Mouse (Mus musculus) midbrain, postnatal 0 days (tissue): ENCODE data around the gene Rps6ka4. TPM values are rescaled to one million over a fixed set of nuclear protein-coding genes. Genes with fewer than 3 reads are reported as not detected.

Experiments used
- ATAC-seq: fragments of 200-750 bp; cut with Nextera tagmentation; 2 replicates; pipeline ENCODE4 v1.8.0; 2017; ENCODE audit warnings: moderate number of reproducible peaks, mild to moderate bottlenecking, moderate TSS enrichment, moderate library complexity; ENCODE audit not compliant: low FRiP score
- DNase-seq: peaks from one replicate; pipeline ENCODE4 v3.0.0-alpha.2; 2015; ENCODE audit warnings: low spot score
- H3K27ac ChIP-seq: fragments of 300-500 bp; sonication (generic); 2 replicates; pipeline ENCODE4 v1.5.1; 2014; ENCODE audit warnings: low read depth, mild to moderate bottlenecking, low read length, mixed read lengths
- H3K27me3 ChIP-seq: fragments of 300-500 bp; sonication (generic); 2 replicates; pipeline ENCODE4 v1.6.1; 2014; ENCODE audit warnings: low read length, control low read depth, mixed read lengths; ENCODE audit not compliant: insufficient read depth
- H3K36me3 ChIP-seq: fragments of 300-500 bp; sonication (generic); 2 replicates; pipeline ENCODE4 v1.6.1; 2014; ENCODE audit warnings: low read length, control low read depth, mixed read lengths; ENCODE audit not compliant: insufficient read depth
- H3K4me1 ChIP-seq: fragments of 300-500 bp; sonication (generic); 2 replicates; pipeline ENCODE4 v1.6.1; 2014; ENCODE audit warnings: mild to moderate bottlenecking, control low read depth, antibody characterized with exemption, low read length, mixed read lengths; ENCODE audit not compliant: insufficient read depth
- H3K4me2 ChIP-seq: fragments of 300-500 bp; sonication (generic); 2 replicates; pipeline ENCODE4 v1.6.1; 2014; ENCODE audit warnings: low read depth, mild to moderate bottlenecking, low read length, mixed read lengths; ENCODE audit not compliant: poor library complexity, severe bottlenecking
- H3K4me3 ChIP-seq: fragments of 300-500 bp; sonication (generic); 2 replicates; pipeline ENCODE4 v1.5.1; 2014; ENCODE audit warnings: low read depth, mild to moderate bottlenecking, low read length, moderate library complexity
- H3K9ac ChIP-seq: fragments of 300-500 bp; sonication (generic); replicated peaks from 2 replicates; pipeline ENCODE4 v1.6.1; 2014; ENCODE audit warnings: mild to moderate bottlenecking, low read length, moderate library complexity, mixed read lengths; ENCODE audit not compliant: poor library complexity, severe bottlenecking
- H3K9me3 ChIP-seq: fragments of 300-500 bp; sonication (generic); 2 replicates; pipeline ENCODE4 v1.6.1; 2016; ENCODE audit warnings: low read length, control low read depth
- CTCF ChIP-seq: IDR thresholded peaks from 2 replicates; pipeline ENCODE4 v1.5.1; 2016; ENCODE audit warnings: antibody characterized with exemption, mild to moderate bottlenecking
- WGBS: fragments of 180-500 bp; shearing (Covaris S2); extraction: QIAGEN DNeasy Blood & Tissue Kit; methylation state at CpG from one replicate; pipeline ENCODE4 v1.1.7; 2014; 5-methylcytosine and 5-hydroxymethylcytosine counted together
- microRNA-seq: library from miRNA; unstranded; fragments of <30 nt; microRNA quantifications from one replicate; pipeline ENCODE4, GENCODE M21; 2016; ENCODE audit warnings: borderline number of aligned reads
- polyA plus RNA-seq: library from polyadenylated mRNA; unstranded; fragments of >200 nt; fragmentation: Nextera tagmentation; extraction: Ambion mirVana; gene quantifications from 2 replicates; pipeline ENCODE4 v1.2.1, GENCODE M21; 2015
- total RNA-seq: library from RNA; depleted of rRNA; stranded (reverse); fragments of >200 nt; gene quantifications from 2 replicates; pipeline ENCODE4 v1.2.3, GENCODE M21; 2014; rRNA removed

Rps6ka4 gene
- total and polyA plus RNA-seq, 2 experiments from 2014 or later: 18.5 to 31.1 TPM

- ATAC-seq (no peak), DNase-seq (no peak)
- H3K4me2 ChIP-seq: no peak overlapping the region
- H3K9ac ChIP-seq: no peak overlapping the region
- H3K27me3 ChIP-seq: peaks cover 22% of the 10 kb centered on the region
- no peak overlapping the region for H3K4me3 ChIP-seq
- H3K4me1 ChIP-seq: no peaks in the 10 kb centered on the region
- TF ChIP-seq CTCF: no peak
- 86% methylated on average over 3 of the region's 3 CpGs for WGBS
- H3K27ac ChIP-seq: no peak overlapping the region
- no peaks in the 10 kb centered on the region for H3K9me3 ChIP-seq
- H3K36me3 ChIP-seq: no peaks in the 10 kb centered on the region; the same call in 1 of the 2 replicates
Observed at GRCm38 (mm10) chr19:6826601-6827000, 13.8 kb downstream of the Rps6ka4 start.

- H3K9ac ChIP-seq: no peak overlapping the region
- 79% methylated on average over 6 of the region's 6 CpGs for WGBS
- no peak for ATAC-seq
- TF ChIP-seq CTCF: no peak
- no peak overlapping the region for H3K4me2 ChIP-seq
- no peaks in the 10 kb centered on the region for H3K4me1 ChIP-seq
- DNase-seq: no peak
- no peaks in the 10 kb centered on the region for H3K9me3 ChIP-seq
- H3K27ac ChIP-seq: no peak overlapping the region
- no peak overlapping the region for H3K4me3 ChIP-seq
- H3K27me3 ChIP-seq: peaks cover 12% of the 10 kb centered on the region; the same call in 1 of the 2 replicates
- no peaks in the 10 kb centered on the region; the same call in 1 of the 2 replicates for H3K36me3 ChIP-seq
Observed at GRCm38 (mm10) chr19:6825384-6825783, 15.1 kb downstream of the Rps6ka4 start.

- H3K9ac ChIP-seq: no peak overlapping the region
- no peaks in the 10 kb centered on the region for H3K36me3 ChIP-seq
- H3K4me1 ChIP-seq: no peaks in the 10 kb centered on the region
- no peaks in the 10 kb centered on the region for H3K27me3 ChIP-seq
- no peak overlapping the region for H3K4me3 ChIP-seq
- ATAC-seq: no peak
- 88% methylated on average over 13 of the region's 13 CpGs for WGBS
- DNase-seq: no peak
- no peak overlapping the region for H3K27ac ChIP-seq
- H3K4me2 ChIP-seq: no peak overlapping the region
- H3K9me3 ChIP-seq: no peaks in the 10 kb centered on the region
- no peak for TF ChIP-seq CTCF
Observed at GRCm38 (mm10) chr19:6820538-6821195, 19.8 kb downstream of the Rps6ka4 start.

- Histone ChIP-seq H3K4me1 (no peaks in the 10 kb centered on the region), H3K4me2 (no peak overlapping the region), H3K36me3 (no peaks in the 10 kb centered on the region), H3K9me3 (no peaks in the 10 kb centered on the region), H3K27ac (no peak overlapping the region), H3K27me3 (no peaks in the 10 kb centered on the region), H3K9ac (no peak overlapping the region), H3K4me3 (no peak overlapping the region)
- 47% methylated on average over 10 of the region's 10 CpGs for WGBS
- DNase-seq: no peak
- ATAC-seq: no peak
- TF ChIP-seq CTCF: no peak
Observed at GRCm38 (mm10) chr19:6819143-6819827, 21.2 kb downstream of the Rps6ka4 start.

GRCm38 (mm10) chr19:6814958-6815357, 25.5 kb downstream of the Rps6ka4 start:
- H3K36me3 ChIP-seq: no peaks in the 10 kb centered on the region
- ATAC-seq (no peak), DNase-seq (no peak)
- no peak overlapping the region for H3K4me2 ChIP-seq
- 87% methylated on average over 3 of the region's 3 CpGs for WGBS
- no peak overlapping the region for H3K4me3 ChIP-seq
- no peaks in the 10 kb centered on the region for H3K4me1 ChIP-seq
- no peak overlapping the region for H3K27ac ChIP-seq
- H3K9me3 ChIP-seq: no peaks in the 10 kb centered on the region
- no peaks in the 10 kb centered on the region for H3K27me3 ChIP-seq
- no peak; the same call in 1 of the 2 replicates for TF ChIP-seq CTCF
- no peak overlapping the region for H3K9ac ChIP-seq

- no peaks in the 10 kb centered on the region for H3K36me3 ChIP-seq
- H3K4me3 ChIP-seq: no peak overlapping the region
- H3K9ac ChIP-seq: no peak overlapping the region
- ATAC-seq (no peak), DNase-seq (peak; percentile 23)
- 59% methylated on average over 4 of the region's 4 CpGs for WGBS
- no peak overlapping the region for H3K27ac ChIP-seq
- no peaks in the 10 kb centered on the region for H3K9me3 ChIP-seq
- H3K4me1 ChIP-seq: no peaks in the 10 kb centered on the region
- no peak for TF ChIP-seq CTCF
- no peaks in the 10 kb centered on the region for H3K27me3 ChIP-seq
- no peak overlapping the region for H3K4me2 ChIP-seq
Observed at GRCm38 (mm10) chr19:6814366-6814765, 26.1 kb downstream of the Rps6ka4 start.

Small RNA genes within 50 kb of the gene (microRNA-seq; reads per million reads assigned to microRNA genes)
- not detected for gene Mir5046

Other genes with a start within 250 kb of the Rps6ka4 start
- gene Ccdc88b, start 17.6 kb upstream of the Rps6ka4 start, total RNA-seq: 1.0 and 1.9 TPM in 2 replicates
- 0.86 and 1.8 TPM in 2 replicates for gene Ccdc88b, start 17.6 kb upstream of the Rps6ka4 start, polyA plus RNA-seq
- 80.6 and 85.4 TPM in 2 replicates for gene Trmt112, start 69.1 kb upstream of the Rps6ka4 start, total RNA-seq
- 110 and 118 TPM in 2 replicates for gene Trmt112, start 69.1 kb upstream of the Rps6ka4 start, polyA plus RNA-seq
- gene Prdx5, start 69.5 kb upstream of the Rps6ka4 start, total RNA-seq: 211 and 223 TPM in 2 replicates
- gene Prdx5, start 69.5 kb upstream of the Rps6ka4 start, polyA plus RNA-seq: 491 and 528 TPM in 2 replicates
- gene Esrra, start 81.2 kb upstream of the Rps6ka4 start, total RNA-seq: 31.6 and 40.7 TPM in 2 replicates
- gene Esrra, start 81.2 kb upstream of the Rps6ka4 start, polyA plus RNA-seq: 7.2 and 7.3 TPM in 2 replicates
- 0.52 and 1.1 TPM in 2 replicates for gene Catsperz, start 84.7 kb upstream of the Rps6ka4 start, total RNA-seq
- 2.1 and 3.0 TPM in 2 replicates for gene Catsperz, start 84.7 kb upstream of the Rps6ka4 start, polyA plus RNA-seq
- gene Kcnk4, start 93.9 kb upstream of the Rps6ka4 start, total RNA-seq: 7.9 and 13.6 TPM in 2 replicates
- gene Kcnk4, start 93.9 kb upstream of the Rps6ka4 start, polyA plus RNA-seq: 17.8 and 18.0 TPM in 2 replicates
- gene Bad, start 101.2 kb upstream of the Rps6ka4 start, total RNA-seq: 50.3 and 55.9 TPM in 2 replicates
- gene Bad, start 101.2 kb upstream of the Rps6ka4 start, polyA plus RNA-seq: 91.6 and 104 TPM in 2 replicates
- gene Gpr137, start 101.8 kb upstream of the Rps6ka4 start, total RNA-seq: 88.5 and 101 TPM in 2 replicates
- gene Gpr137, start 101.8 kb upstream of the Rps6ka4 start, polyA plus RNA-seq: 77.6 and 78.8 TPM in 2 replicates
- 137 and 150 TPM in 2 replicates for gene Ppp1r14b, start 134.3 kb upstream of the Rps6ka4 start, total RNA-seq
- 143 and 144 TPM in 2 replicates for gene Ppp1r14b, start 134.3 kb upstream of the Rps6ka4 start, polyA plus RNA-seq
- gene Plcb3, start 135.8 kb upstream of the Rps6ka4 start, total RNA-seq: 14.7 and 16.6 TPM in 2 replicates
- 9.5 and 9.8 TPM in 2 replicates for gene Plcb3, start 135.8 kb upstream of the Rps6ka4 start, polyA plus RNA-seq
- 24.9 and 29.3 TPM in 2 replicates for gene Fkbp2, start 139.9 kb upstream of the Rps6ka4 start, total RNA-seq
- gene Fkbp2, start 139.9 kb upstream of the Rps6ka4 start, polyA plus RNA-seq: 149 and 155 TPM in 2 replicates
- gene Vegfb, start 147.0 kb upstream of the Rps6ka4 start, total RNA-seq: 33.1 and 44.4 TPM in 2 replicates
- gene Vegfb, start 147.0 kb upstream of the Rps6ka4 start, polyA plus RNA-seq: 77.7 and 83.2 TPM in 2 replicates
- 14.9 and 31.2 TPM in 2 replicates for gene Dnajc4, start 151.9 kb upstream of the Rps6ka4 start, total RNA-seq
- 21.6 and 25.7 TPM in 2 replicates for gene Dnajc4, start 151.9 kb upstream of the Rps6ka4 start, polyA plus RNA-seq
- gene Nudt22, start 155.5 kb upstream of the Rps6ka4 start, total RNA-seq: 12.8 and 19.6 TPM in 2 replicates
- gene Nudt22, start 155.5 kb upstream of the Rps6ka4 start, polyA plus RNA-seq: 17.8 and 22.0 TPM in 2 replicates
- 19.6 and 28.1 TPM in 2 replicates for gene Trpt1, start 155.5 kb upstream of the Rps6ka4 start, total RNA-seq
- 19.8 and 23.4 TPM in 2 replicates for gene Trpt1, start 155.5 kb upstream of the Rps6ka4 start, polyA plus RNA-seq
- gene Fermt3, start 178.8 kb upstream of the Rps6ka4 start, total RNA-seq: 5.6 and 6.2 TPM in 2 replicates
- gene Fermt3, start 178.8 kb upstream of the Rps6ka4 start, polyA plus RNA-seq: 3.0 and 3.4 TPM in 2 replicates
- 97.0 and 101 TPM in 2 replicates for gene Stip1, start 199.3 kb upstream of the Rps6ka4 start, total RNA-seq
- gene Stip1, start 199.3 kb upstream of the Rps6ka4 start, polyA plus RNA-seq: 142 and 147 TPM in 2 replicates
- 1.4 and 5.1 TPM in 2 replicates for gene Macrod1, start 216.2 kb upstream of the Rps6ka4 start, total RNA-seq
- gene Macrod1, start 216.2 kb upstream of the Rps6ka4 start, polyA plus RNA-seq: 5.9 and 6.2 TPM in 2 replicates